ENCODE assay signal across 23 mouse cellular contexts in genomic region chr4:142059841-142060193, GRCm38 (mm10). TPM values are rescaled to one million over a fixed set of nuclear protein-coding genes. Genes with fewer than 3 reads are reported as not detected.
A peak's percentile ranks its signal among the peaks of the same experiment; 100 is the strongest.
DNase-seq lines count a peak whose midpoint lies in the region; ATAC-seq and TF ChIP-seq lines count a peak whose summit lies in the region.
"Had no signal": no experiment of that assay in that cellular context is flagged by ENCODE, and none has a peak within 500 bp of the region (broad histone marks: within the 10 kb centered on the region; RNA-seq: fewer than 3 reads in every experiment).

No protein-coding gene starts in this region.

- H3K27ac ChIP-seq in limb, embryonic 10.5 days = peak overlapping the region; percentile 84; the same call in 1 of the 2 replicates
- H3K27ac ChIP-seq: gastrocnemius, adult 2 months; hindbrain, embryonic 14.5 days; intestine, embryonic 15.5 days had no signal

- no peak for ATAC-seq in megakaryocyte progenitor cell, adult 5-6 weeks (replicated peaks; ENCODE audit: poor library complexity)
- ATAC-seq: CD4-positive, CD25-positive, alpha-beta regulatory T cell, adult 4 months; forebrain, embryonic 14.5 days; intestine, embryonic 15.5 days; Patski had no signal

- H3K36me3 ChIP-seq in E14TG2a.4 (ENCODE audit: insufficient read depth, low read length) = peaks cover 11% of the 10 kb centered on the region
- H3K36me3 ChIP-seq in limb, embryonic 10.5 days = no peaks in the 10 kb centered on the region
- H3K36me3 ChIP-seq: embryonic facial prominence, embryonic 10.5 days; forebrain, embryonic 10.5 days; hindbrain, embryonic 10.5 days; intestine, embryonic 15.5 days had no signal

- peaks cover 90% of the 10 kb centered on the region for H3K4me1 ChIP-seq in E14TG2a.4 (replicated peaks; ENCODE audit: low read depth, low read length)
- H3K4me1 ChIP-seq in limb, embryonic 10.5 days = peaks cover 37% of the 10 kb centered on the region

- WGBS in limb, embryonic 10.5 days = 94% methylated on average over 8 of the region's 8 CpGs

- TF ChIP-seq CTCF in E14TG2a.4 (conservative IDR thresholded peaks at IDR 0.05; ENCODE audit: low read length) = no peak

- no peaks in the 10 kb centered on the region for H3K27me3 ChIP-seq in E14TG2a.4 (ENCODE audit: insufficient read depth, low read length)
- H3K27me3 ChIP-seq in limb, embryonic 10.5 days (ENCODE audit: low read depth, poor library complexity, severe bottlenecking) = no peaks in the 10 kb centered on the region; the same call in 1 of the 2 replicates
- H3K27me3 ChIP-seq: intestine, embryonic 15.5 days; Patski had no signal

- no peaks in the 10 kb centered on the region for H3K9me3 ChIP-seq in E14TG2a.4 (ENCODE audit: low read length)
- H3K9me3 ChIP-seq in limb, embryonic 10.5 days (replicated peaks) = no peaks in the 10 kb centered on the region
- H3K9me3 ChIP-seq: embryonic facial prominence, embryonic 10.5 days; forebrain, embryonic 10.5 days; hindbrain, embryonic 10.5 days; intestine, embryonic 15.5 days had no signal

- peak overlapping the region; percentile 30; the same call in 1 of the 2 replicates for H3K4me3 ChIP-seq in E14TG2a.4 (replicated peaks; ENCODE audit: low read length)
- no peak overlapping the region for H3K4me3 ChIP-seq in limb, embryonic 10.5 days
- H3K4me3 ChIP-seq: embryonic facial prominence, embryonic 10.5 days; forebrain, embryonic 10.5 days; gastrocnemius, adult 2 months; hindbrain, embryonic 10.5 days; intestine, embryonic 15.5 days had no signal

- DNase-seq in cerebellum, adult 11-12 months = peak; percentile 69
- DNase-seq in cerebellum, adult 18-20 months = no peak
- DNase-seq in cerebellum, postnatal 10 days = peak; percentile 57 to 60
- no peak for DNase-seq in cerebellum, postnatal 4 days (ENCODE audit: low spot score in 2 of 2)
- no peak for DNase-seq in limb, embryonic 10.5 days (ENCODE audit: low spot score)
- no peak for DNase-seq in natural killer cell, adult 2 months (ENCODE audit: low spot score in 2 of 2)
- DNase-seq: adrenal gland, adult 8-10 months; adrenal gland, postnatal 36 days; B cell, adult 2 months; gastrocnemius, adult 2 months; gastrocnemius, postnatal 25 days; kidney, adult 18-20 months had no signal

RNA-seq across cellular contexts. Expression of gene Tmem51, which starts 24.3 kb away (rescaled TPM):
- 7.0 and 10.8 TPM in 2 replicates for polyA plus RNA-seq in limb, embryonic 10.5 days (2016; fragmentation: Nextera tagmentation; extraction: Ambion mirVana)
- 0.47 TPM in 1 of 2 replicates, not detected in the other for total RNA-seq in megakaryocyte progenitor cell, adult 5-6 weeks (2015)
- 0.41 and 0.87 TPM in 2 replicates for total RNA-seq in megakaryocyte progenitor cell, adult 5-6 weeks (2017)

RNA-seq across cellular contexts. Expression of gene Fhad1, which starts 44.9 kb away (rescaled TPM):
- polyA plus RNA-seq in limb, embryonic 10.5 days (2016; fragmentation: Nextera tagmentation; extraction: Ambion mirVana) = 0.19 and 0.24 TPM in 2 replicates
- 0.20 TPM in 1 of 2 replicates, not detected in the other for total RNA-seq in megakaryocyte progenitor cell, adult 5-6 weeks (2015)
- total RNA-seq in megakaryocyte progenitor cell, adult 5-6 weeks (2017) = 1.2 TPM in 1 of 2 replicates, not detected in the other
- total RNA-seq: gastrocnemius, adult 2 months; granulocyte monocyte progenitor cell, adult 5-6 weeks had no signal

Comparison
In these comparisons a context has a peak if more than half of its experiments do, and no peak if none do; other contexts are left out.
1. DNase-seq: peak in cerebellum, adult 11-12 months (single experiment) and cerebellum, postnatal 10 days (2 of 2); none in cerebellum, adult 18-20 months (0 of 2), cerebellum, postnatal 4 days (0 of 2), limb, embryonic 10.5 days (single experiment) and natural killer cell, adult 2 months (0 of 2).